Mouse (Mus musculus) hematopoietic multipotent progenitor cell, adult 10-12 weeks (in vitro differentiated cells): ENCODE data around the gene Cops7a. TPM values are rescaled to one million over a fixed set of nuclear protein-coding genes. Genes with fewer than 3 reads are reported as not detected.

Experiments used
- polyA plus RNA-seq: library from polyadenylated mRNA; stranded (reverse); fragments of >175 nt; gene quantifications from 2 replicates; pipeline ENCODE4 v1.2.3, GENCODE M21; 2012; ENCODE audit warnings: low replicate concordance

Gene Cops7a
- polyA plus RNA-seq = 29.0 and 55.9 TPM in 2 replicates

DNA sequence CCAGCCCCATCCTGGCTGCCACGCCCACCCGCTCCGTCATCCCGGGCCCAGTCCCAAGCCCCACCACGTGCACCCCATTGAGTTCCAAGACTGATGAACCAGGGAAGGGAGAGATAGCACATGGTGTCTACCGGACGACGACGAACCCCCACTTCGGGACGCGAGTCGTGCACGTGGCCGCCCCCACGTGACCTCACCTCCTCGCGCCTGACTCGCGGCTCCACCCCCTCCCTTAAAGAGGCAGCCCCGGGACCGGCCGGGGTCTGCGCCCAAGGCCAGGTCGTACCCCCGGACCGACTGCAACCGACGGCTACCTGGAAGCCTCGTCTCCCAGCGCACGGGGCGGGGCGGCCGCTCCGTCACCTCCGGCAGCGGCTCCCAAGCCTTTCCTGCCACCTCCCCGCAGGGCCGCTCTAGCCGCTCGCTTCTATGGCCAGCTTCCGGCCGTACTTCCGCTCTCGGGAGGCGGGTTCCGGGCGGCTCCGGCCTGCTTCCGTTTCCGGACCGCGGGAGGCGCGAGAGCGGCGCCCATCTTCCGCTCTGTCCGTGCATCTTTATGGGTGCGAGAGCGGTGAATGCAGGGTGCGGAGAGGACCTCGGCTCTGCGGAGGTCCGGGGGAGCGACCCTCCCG lies at the start of gene Cops7a:
Gene Cops7a (minus strand): TSS at position 451 of the 632 bp plus-strand sequence.

GRCm38 (mm10) chr6:125009129-125009180 lies 43.6 kb upstream of the Cops7a start, which contains the start of gene Zfp384:
TSS of gene Zfp384 (plus strand) at chr6:125009145.

GRCm38 (mm10) chr6:124996551-124997501 lies 31.5 kb upstream of the Cops7a start, which contains the start of gene Pianp:
TSS of gene Pianp (plus strand) at chr6:124996694.

GRCm38 (mm10) chr6:124930754-124931524 lies 34.4 kb downstream of the Cops7a start, which contains the start of gene Mlf2:
TSS of gene Mlf2 (plus strand) at chr6:124931386.

GRCm38 (mm10) chr6:124919695-124920317 lies 45.5 kb downstream of the Cops7a start, which contains the start of gene Ptms:
TSS of gene Ptms (minus strand) at chr6:124920103.

DNA sequence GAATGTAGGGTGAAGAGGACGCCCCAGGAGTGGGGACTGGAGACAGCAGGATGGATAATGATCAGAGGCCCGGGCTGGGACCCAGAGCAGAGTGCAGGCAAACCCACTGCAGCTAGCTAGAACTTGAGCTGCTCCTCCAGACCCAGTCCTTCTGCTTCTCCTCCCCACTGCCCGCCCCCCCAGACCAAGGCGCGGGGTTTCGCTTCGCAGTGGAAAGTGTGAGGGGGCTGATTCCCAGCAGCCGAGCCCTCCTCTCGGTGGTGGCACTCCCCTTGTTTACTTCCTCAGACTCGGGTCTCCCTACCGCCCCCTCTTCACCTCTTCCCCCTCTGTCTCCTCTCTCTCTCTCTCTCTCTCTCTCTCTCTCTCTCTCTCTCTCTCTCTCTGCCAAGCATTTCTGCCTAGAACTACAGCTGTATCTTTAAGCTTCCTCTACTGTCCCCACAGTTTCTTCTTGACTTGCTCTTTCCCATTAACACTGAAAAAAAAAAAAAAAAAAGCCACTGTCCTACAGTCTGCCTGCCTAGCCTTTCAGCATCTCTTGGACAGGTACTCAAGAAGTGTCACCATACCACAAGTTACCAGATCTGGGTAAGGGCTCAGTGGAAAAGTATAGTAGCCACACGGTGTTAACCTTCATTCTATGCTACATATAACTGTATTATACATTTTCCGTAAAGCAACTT lies 53.7 kb downstream of the Cops7a start, which contains the start of gene Lag3:
Gene Lag3 (minus strand): TSS at position 173 of the 686 bp plus-strand sequence.

Other genes starting within 250 kb of the Cops7a start
- gene Ptpn6, start 226.8 kb downstream of the Cops7a start, polyA plus RNA-seq = 219 and 299 TPM in 2 replicates
- gene Grcc10, start 224.2 kb downstream of the Cops7a start, polyA plus RNA-seq = 58.8 and 109 TPM in 2 replicates
- gene Gm45234, start 209.5 kb downstream of the Cops7a start, polyA plus RNA-seq = not detected in 2 replicates
- 113 and 201 TPM in 2 replicates for gene Atn1, start 209.0 kb downstream of the Cops7a start, polyA plus RNA-seq
- gene Eno2, start 195.9 kb downstream of the Cops7a start, polyA plus RNA-seq = 1.0 and 1.2 TPM in 2 replicates
- gene Lrrc23, start 185.8 kb downstream of the Cops7a start, polyA plus RNA-seq = 0.48 and 1.9 TPM in 2 replicates
- 16.0 and 17.1 TPM in 2 replicates for gene Spsb2, start 156.9 kb downstream of the Cops7a start, polyA plus RNA-seq
- gene Tpi1, start 151.2 kb downstream of the Cops7a start, polyA plus RNA-seq = 11.3 and 43.1 TPM in 2 replicates
- gene Usp5, start 136.1 kb downstream of the Cops7a start, polyA plus RNA-seq = 27.3 and 47.7 TPM in 2 replicates
- gene Cdca3, start 136.0 kb downstream of the Cops7a start, polyA plus RNA-seq = 9.2 and 13.6 TPM in 2 replicates
- gene Gnb3, start 125.3 kb downstream of the Cops7a start, polyA plus RNA-seq = 0.11 and 1.2 TPM in 2 replicates
- gene P3h3, start 107.8 kb downstream of the Cops7a start, polyA plus RNA-seq = 1.9 and 4.7 TPM in 2 replicates
- gene Gpr162, start 101.6 kb downstream of the Cops7a start, polyA plus RNA-seq = 1.7 and 7.4 TPM in 2 replicates
- 63.7 and 67.0 TPM in 2 replicates for gene Cd4, start 77.3 kb downstream of the Cops7a start, polyA plus RNA-seq
- gene Lag3, start 53.8 kb downstream of the Cops7a start, polyA plus RNA-seq = 17.4 and 27.6 TPM in 2 replicates
- gene Ptms, start 45.4 kb downstream of the Cops7a start, polyA plus RNA-seq = 543 and 1,849 TPM in 2 replicates
- 148 and 194 TPM in 2 replicates for gene Mlf2, start 34.2 kb downstream of the Cops7a start, polyA plus RNA-seq
- gene Pianp, start 31.2 kb upstream of the Cops7a start, polyA plus RNA-seq = 51.0 and 101 TPM in 2 replicates
- gene Zfp384, start 43.6 kb upstream of the Cops7a start, polyA plus RNA-seq = 50.8 and 78.9 TPM in 2 replicates
- gene Ing4, start 74.2 kb upstream of the Cops7a start, polyA plus RNA-seq = 19.0 and 38.5 TPM in 2 replicates
- gene Acrbp, start 84.2 kb upstream of the Cops7a start, polyA plus RNA-seq = 22.0 and 22.1 TPM in 2 replicates
- gene Lpar5, start 102.4 kb upstream of the Cops7a start, polyA plus RNA-seq = 8.6 and 15.2 TPM in 2 replicates
- gene Chd4, start 130.4 kb upstream of the Cops7a start, polyA plus RNA-seq = 130 and 203 TPM in 2 replicates
- gene Nop2, start 166.4 kb upstream of the Cops7a start, polyA plus RNA-seq = 11.4 and 27.6 TPM in 2 replicates
- 54.7 and 135 TPM in 2 replicates for gene Iffo1, start 179.7 kb upstream of the Cops7a start, polyA plus RNA-seq
- 267 and 2,413 TPM in 2 replicates for gene Gapdh, start 200.9 kb upstream of the Cops7a start, polyA plus RNA-seq
- gene Ncapd2, start 226.2 kb upstream of the Cops7a start, polyA plus RNA-seq = 31.3 and 49.7 TPM in 2 replicates
- 56.7 and 77.1 TPM in 2 replicates for gene Mrpl51, start 226.3 kb upstream of the Cops7a start, polyA plus RNA-seq